Mouse (Mus musculus) hematopoietic stem cell, adult 5-6 weeks (primary cell): ENCODE data around the gene Cplx1. TPM values are rescaled to one million over a fixed set of nuclear protein-coding genes. Genes with fewer than 3 reads are reported as not detected.
A peak's percentile ranks its signal among the peaks of the same experiment; 100 is the strongest.

ENCODE experiments used
- ATAC-seq, 2 experiments: fragments of 125-278 bp in 1 of 2; replicated peaks in 1 of 2; 2 replicates each; pipeline ENCODE4 v1.8.0; 2016 to 2017; ENCODE audit warnings: inconsistent platforms in 2 of 2, mild to moderate bottlenecking in 2 of 2, moderate number of reproducible peaks in 2 of 2, low read depth in 1 of 2, moderate TSS enrichment in 1 of 2; ENCODE audit not compliant: low FRiP score in 2 of 2, poor library complexity in 2 of 2, severe bottlenecking in 2 of 2, insufficient read depth in 1 of 2, low TSS enrichment in 1 of 2
- total RNA-seq: library from RNA; stranded (forward); fragments of 172-1452, 232-1000 nt; gene quantifications from 2 replicates; pipeline ENCODE4 v1.2.3, GENCODE M21; 2017

Gene Cplx1
- not detected in 2 replicates for total RNA-seq

- peak in 1 of 2 experiments; percentile 63; a peak in 2 of 4 replicates for ATAC-seq
These were observed at the start of gene Cplx1 for GRCm38 (mm10) chr5:108549489-108550206. Cplx1 (minus strand) TSS chr5:108550024.

GRCm38 (mm10) chr5:108581361-108581891, 31.6 kb upstream of the Cplx1 start:
- ATAC-seq, result no peak

DNA sequence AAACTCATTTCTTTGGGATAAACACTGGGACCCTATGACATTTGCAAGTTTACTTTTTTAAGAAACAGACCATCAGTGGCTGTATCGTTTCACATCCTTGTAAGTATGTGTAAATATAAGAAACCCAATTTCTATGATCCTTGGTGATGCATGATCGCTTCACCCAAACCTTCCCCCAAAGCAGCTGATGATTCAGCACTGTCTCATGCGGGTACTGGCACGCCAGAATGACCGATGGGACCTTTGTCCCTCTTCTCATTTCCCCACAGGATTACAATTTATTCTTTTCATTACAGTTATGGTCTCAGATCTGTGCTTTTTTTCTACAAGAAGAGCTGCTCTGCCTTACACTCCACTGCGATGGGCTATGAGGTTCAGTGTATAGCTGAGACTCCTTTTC, 23.2 kb upstream of the Cplx1 start:
- ATAC-seq, result no peak

- no peak for ATAC-seq
These were observed 21.2 kb upstream of the Cplx1 start for GRCm38 (mm10) chr5:108570991-108571390.

DNA sequence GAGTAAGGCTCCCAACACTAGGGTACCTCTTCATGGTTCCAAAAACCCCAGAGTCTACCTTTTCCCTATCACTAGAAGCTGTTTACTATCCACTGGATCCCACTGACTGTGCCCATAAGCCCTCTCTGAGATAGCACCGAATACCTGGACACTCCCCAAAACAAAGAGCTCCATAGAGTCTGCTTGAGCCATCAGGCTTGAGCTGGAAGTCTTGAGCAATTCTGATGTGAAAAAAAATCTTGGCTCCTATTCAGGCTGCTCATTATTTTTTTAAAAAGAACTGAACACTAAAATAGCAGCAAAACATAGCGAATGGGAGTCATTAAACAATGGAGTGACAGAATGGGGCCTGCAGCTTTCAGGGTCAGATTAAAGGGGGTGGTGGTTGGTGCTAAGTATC, 17.3 kb upstream of the Cplx1 start:
- ATAC-seq, result no peak

DNA sequence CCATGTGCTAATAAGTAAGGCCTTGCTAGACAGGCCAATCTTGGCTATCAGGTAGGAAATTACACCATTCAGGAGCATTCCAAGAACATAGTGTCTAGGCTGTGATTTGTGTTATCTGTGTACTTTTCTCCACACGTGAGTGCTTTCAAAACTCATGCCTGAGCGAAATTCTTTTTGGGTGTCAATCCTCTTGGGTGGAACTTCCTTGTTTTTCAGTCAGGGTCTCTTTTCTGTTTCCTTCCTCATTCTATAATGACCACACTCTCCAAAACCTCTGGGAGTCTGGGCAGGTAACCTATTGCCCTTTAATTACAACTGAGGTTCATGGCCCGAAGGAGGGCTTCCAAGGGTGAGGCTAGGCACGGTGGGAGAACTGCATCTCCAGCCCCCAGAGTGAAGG, 16.7 kb upstream of the Cplx1 start:
- peak; percentile 12 to 18; a peak in 1 of 4 replicates for ATAC-seq

GRCm38 (mm10) chr5:108565381-108565780, 15.6 kb upstream of the Cplx1 start:
- ATAC-seq, result no peak

- ATAC-seq, result no peak
These were observed 14.5 kb upstream of the Cplx1 start for GRCm38 (mm10) chr5:108564346-108564745.

GRCm38 (mm10) chr5:108562483-108562882, 12.7 kb upstream of the Cplx1 start:
- ATAC-seq, result no peak

DNA sequence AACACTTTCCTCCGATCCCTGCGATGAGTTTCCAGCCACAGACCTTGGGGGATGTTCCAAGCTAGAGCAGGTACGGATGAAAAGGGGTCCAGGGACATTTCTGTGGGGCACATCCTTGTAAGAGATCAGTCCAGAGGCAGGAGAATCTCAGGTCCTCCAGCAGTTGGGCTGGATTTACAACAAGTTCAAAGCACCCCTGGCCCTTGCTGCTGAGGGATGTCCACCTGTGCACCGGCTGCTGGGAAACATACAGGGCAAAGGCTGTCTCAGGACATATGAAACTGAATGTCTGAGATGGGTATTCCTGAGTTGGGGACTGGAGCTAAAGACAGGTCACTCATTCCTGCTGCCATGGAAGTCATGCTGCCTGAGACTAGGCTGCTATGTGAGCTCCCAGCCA, 7.2 kb upstream of the Cplx1 start:
- no peak for ATAC-seq

DNA sequence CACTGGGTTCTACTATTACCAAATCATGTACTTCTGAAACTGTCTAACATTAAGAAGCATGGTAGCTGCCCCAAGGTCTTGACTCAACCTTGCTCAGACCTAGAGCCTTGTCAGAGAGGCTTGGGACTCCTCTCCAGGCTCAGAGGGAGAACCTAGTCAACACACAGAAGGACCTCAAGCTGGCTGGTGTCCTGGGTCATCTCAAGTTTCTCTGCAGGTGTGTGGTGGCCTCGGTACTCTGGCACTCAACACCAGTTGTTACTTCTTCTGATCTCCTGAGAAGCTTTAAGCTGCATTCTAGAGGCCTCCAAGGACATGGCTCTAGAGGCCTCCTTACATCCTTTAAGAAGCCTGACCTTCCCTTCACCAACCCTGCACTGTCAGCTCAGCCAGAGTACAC, 4.2 kb upstream of the Cplx1 start:
- ATAC-seq, result no peak

DNA sequence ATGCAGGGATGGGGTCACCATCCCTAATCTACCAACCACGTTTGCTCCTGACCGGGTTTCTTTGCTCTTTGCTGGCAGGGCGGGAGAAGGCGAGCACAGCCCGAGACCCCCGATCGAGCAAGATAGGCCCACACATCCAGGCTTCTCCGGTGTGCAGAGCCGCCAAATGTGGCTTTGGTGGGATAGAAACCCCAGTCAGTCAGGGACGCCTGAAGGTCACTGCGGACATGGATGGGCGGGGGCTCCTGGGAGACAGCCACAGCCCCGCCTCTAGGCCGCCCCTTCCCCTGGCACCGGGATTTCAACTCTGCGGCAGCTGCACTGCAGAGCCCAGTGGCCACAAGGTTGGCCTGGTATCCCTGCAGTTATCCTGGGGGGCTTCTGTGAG, 377 bp upstream of the Cplx1 start:
- ATAC-seq, result no peak

- no peak for ATAC-seq
These were observed 711 bp downstream of the Cplx1 start for GRCm38 (mm10) chr5:108549137-108549488.

- no peak for ATAC-seq
These were observed 2.2 kb downstream of the Cplx1 start for GRCm38 (mm10) chr5:108547636-108548035.

DNA sequence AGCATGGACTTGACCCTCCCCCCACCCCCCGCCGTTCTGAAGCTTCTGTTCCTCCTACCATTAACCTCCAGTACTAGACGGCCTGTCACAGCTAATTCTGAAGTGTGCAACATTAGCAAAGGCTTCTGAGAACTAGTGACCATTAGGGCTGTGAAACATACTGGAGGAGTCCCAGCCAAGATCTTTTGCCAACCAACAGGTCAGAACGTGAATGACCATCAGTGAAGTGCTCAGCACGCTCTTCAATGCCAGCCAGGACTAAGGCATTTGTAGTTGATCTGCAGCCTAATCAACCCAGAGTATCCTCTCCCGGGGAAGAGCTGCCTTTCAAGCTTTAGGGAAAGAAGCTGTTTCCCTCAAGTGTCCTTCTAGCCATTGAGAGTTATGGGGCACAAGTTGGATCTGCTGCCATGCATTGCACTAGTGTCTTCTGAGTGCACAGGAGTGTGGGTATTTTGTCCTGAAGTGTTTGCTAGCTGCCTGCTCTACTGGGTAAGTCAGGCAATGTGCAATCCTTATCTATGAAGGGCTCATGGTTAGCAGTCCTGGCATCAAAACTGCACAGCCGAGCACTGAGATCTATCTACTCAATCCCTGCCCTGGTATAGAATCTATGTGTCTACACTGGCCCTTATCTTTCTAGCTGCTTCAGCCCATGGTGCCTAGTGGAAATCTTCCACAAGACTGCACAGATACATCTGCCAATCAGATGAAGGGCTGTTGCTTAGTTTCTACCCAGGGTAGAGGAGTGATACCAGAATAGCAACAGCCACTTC, 6.1 kb downstream of the Cplx1 start:
- no peak for ATAC-seq

GRCm38 (mm10) chr5:108534188-108534587, 15.6 kb downstream of the Cplx1 start:
- ATAC-seq, result no peak

DNA sequence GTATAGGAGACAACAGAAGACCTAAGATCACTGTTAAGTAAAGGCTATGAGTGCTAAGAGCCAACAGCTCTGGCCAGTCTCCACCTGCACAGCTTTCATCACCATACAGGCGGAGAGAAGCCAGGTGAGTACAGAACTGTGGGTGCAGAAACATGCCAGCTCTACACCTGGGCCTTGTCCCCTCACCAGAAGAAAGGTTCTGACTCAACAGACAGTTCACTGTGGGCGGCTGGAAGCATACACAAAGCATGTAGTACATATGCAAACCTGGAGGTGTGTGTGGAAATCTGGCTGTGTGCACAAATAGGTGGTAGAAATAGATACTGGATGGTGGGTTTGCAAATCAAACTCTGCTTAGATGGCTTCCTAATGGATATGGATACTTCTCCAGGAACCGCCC, 27.2 kb downstream of the Cplx1 start:
- ATAC-seq, result no peak

- ATAC-seq, result no peak
These were observed 27.9 kb downstream of the Cplx1 start for GRCm38 (mm10) chr5:108521896-108522295.

- ATAC-seq, result no peak
These were observed 28.8 kb downstream of the Cplx1 start for GRCm38 (mm10) chr5:108521016-108521415.
